Mouse (Mus musculus): ENCODE measurements around the gene 4932411N23Rik.
A peak's percentile ranks its signal among the peaks of the same experiment; 100 is the strongest.
"Not testable (repeated sequence)": the region's sequence is repeated elsewhere in the genome, so short reads cannot be mapped to it uniquely, and the experiment has no call there.

4932411N23Rik gene

GRCm38 (mm10) chrX:126815768-126816167 lies at the start of gene 4932411N23Rik:
4932411N23Rik (minus strand) TSS chrX:126815868.
- no peak for DNase-seq

- DNase-seq = no peak
Observed at GRCm38 (mm10) chrX:126779895-126780294, 35.8 kb downstream of the 4932411N23Rik start.

GRCm38 (mm10) chrX:126777643-126778042 lies 38.0 kb downstream of the 4932411N23Rik start:
- DNase-seq = peak in 1 of 2 experiments; percentile 0

GRCm38 (mm10) chrX:126774846-126775245 lies 40.8 kb downstream of the 4932411N23Rik start:
- not testable (repeated sequence) for DNase-seq

GRCm38 (mm10) chrX:126773511-126773910 lies 42.2 kb downstream of the 4932411N23Rik start:
- peak in 1 of 2 experiments; percentile 8 for DNase-seq
